Mouse (Mus musculus) spleen, adult 2 months (tissue): ENCODE data around the gene Ak9.

ENCODE experiments used
- CTCF ChIP-seq: fragments of 200-500 bp; IDR thresholded peaks from 2 replicates; pipeline ENCODE4 v1.5.1; 2011; ENCODE audit warnings: mild to moderate bottlenecking, inconsistent platforms; ENCODE audit not compliant: insufficient read depth, insufficient read length, insufficient replicate concordance; ENCODE audit errors: extremely low read depth
- POLR2A ChIP-seq: fragments of 200-500 bp; IDR thresholded peaks from 2 replicates; pipeline ENCODE4 v1.6.1; 2011; ENCODE audit warnings: low read depth, low read length, inconsistent platforms

GRCm38 (mm10) chr10:41293019-41293418, 10.8 kb upstream of the Ak9 start:
- no peak for TF ChIP-seq POLR2A
- TF ChIP-seq CTCF, result no peak
